Mouse (Mus musculus): ENCODE data around the gene Mxd3. TPM values are rescaled to one million over a fixed set of nuclear protein-coding genes. Genes with fewer than 3 reads are reported as not detected.

Mxd3 gene
- total and polyA plus RNA-seq, 3 experiments, result 3.9 to 9.3 TPM; not detected in 1

DNA sequence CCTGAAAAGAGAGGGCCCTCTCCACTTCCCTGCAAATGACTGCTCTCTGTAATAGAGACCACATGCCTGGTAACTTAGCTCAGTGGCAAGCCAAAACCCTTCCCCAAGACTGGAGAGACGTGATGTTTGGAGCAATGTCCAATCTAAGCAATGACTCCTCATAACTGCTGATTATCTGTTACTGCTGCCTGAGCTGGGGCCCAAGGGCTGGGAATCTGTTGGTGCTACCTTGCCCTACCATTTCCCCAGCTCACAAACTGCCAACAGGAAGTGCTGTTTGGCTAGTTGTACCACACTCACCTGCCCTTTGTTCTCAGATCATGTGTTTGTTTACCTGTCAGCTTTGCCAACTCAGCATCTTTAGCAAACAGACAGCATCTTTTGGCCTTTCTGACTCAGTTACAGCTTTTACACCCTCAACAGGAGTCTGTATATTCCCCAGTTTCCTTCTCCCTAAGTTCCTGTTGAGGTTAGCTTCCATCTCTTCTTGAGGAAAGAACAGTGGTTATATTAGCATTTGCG lies 14.7 kb downstream of the Mxd3 start:
- DNase-seq (ENCODE audit: low read depth, low spot score), result no peak
- no peaks in the 10 kb centered on the region for H3K79me2 ChIP-seq (ENCODE audit: control insufficient read depth, insufficient read depth, low read length, poor library complexity)
- no peak overlapping the region for H3K4me3 ChIP-seq (ENCODE audit: control insufficient read depth in 1 of 2, insufficient read depth in 1 of 2, low read depth in 2 of 2, low read length in 2 of 2)
- H3K27me3 ChIP-seq (ENCODE audit: control insufficient read depth in 1 of 2, insufficient read depth in 2 of 2, low read length in 2 of 2), result no peaks in the 10 kb centered on the region
- no peaks in the 10 kb centered on the region for H3K36me3 ChIP-seq (ENCODE audit: control insufficient read depth in 1 of 2, insufficient read depth in 2 of 2, low read length in 2 of 2)
- no peaks in the 10 kb centered on the region for H3K4me1 ChIP-seq (ENCODE audit: control insufficient read depth in 1 of 2, insufficient read depth in 2 of 2, low read length in 2 of 2)
- H3K9ac ChIP-seq (ENCODE audit: control insufficient read depth, low read depth, low read length, poor library complexity, severe bottlenecking), result no peak overlapping the region
- H3K9me3 ChIP-seq (replicated peaks; ENCODE audit: insufficient read depth, low read length), result no peaks in the 10 kb centered on the region
- TF ChIP-seq ETS1 (IDR thresholded peaks at IDR 0.05; ENCODE audit: low read depth, low read length) (no peak), USF2 (IDR thresholded peaks at IDR 0.05; ENCODE audit: borderline replicate concordance in 1 of 2, insufficient read depth in 1 of 2, low read depth in 1 of 2, low read length in 2 of 2) (no peak), E2F4 (IDR thresholded peaks at IDR 0.05; ENCODE audit: borderline replicate concordance, low read depth, low read length) (no peak), MAFK (IDR thresholded peaks at IDR 0.05; ENCODE audit: borderline replicate concordance, low read depth, low read length) (peak; percentile 27; the same call in 1 of the 2 replicates)
- H3K27ac ChIP-seq (ENCODE audit: control insufficient read depth, low read depth, low read length), result no peak overlapping the region

DNA sequence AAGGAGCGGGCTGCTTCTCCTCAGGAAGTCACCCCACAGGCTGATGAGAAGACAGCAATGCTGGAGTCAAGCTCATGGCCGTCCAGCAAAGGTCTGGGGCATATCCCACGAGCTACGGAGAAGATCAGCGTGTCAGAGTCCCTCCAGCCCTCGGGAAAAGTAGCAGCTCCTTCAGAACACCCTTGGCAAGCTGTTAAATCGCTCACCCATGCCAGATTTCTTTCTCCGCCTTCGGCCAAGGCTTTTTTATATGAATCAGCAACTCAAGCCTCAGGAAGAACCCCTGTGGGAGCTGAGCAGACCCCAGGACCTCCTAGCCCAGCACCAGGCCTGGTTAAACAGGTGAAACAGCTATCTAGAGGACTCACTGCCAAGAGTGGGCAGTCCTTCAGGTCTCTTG lies 16.6 kb downstream of the Mxd3 start:
- Histone ChIP-seq H3K9me3 (replicated peaks; ENCODE audit: insufficient read depth, low read length) (no peaks in the 10 kb centered on the region), H3K79me2 (ENCODE audit: control insufficient read depth, insufficient read depth, low read length, poor library complexity) (no peaks in the 10 kb centered on the region), H3K9ac (ENCODE audit: control insufficient read depth, low read depth, low read length, poor library complexity, severe bottlenecking) (no peak overlapping the region), H3K27me3 (ENCODE audit: control insufficient read depth in 1 of 2, insufficient read depth in 2 of 2, low read length in 2 of 2) (no peaks in the 10 kb centered on the region), H3K27ac (ENCODE audit: control insufficient read depth, low read depth, low read length) (no peak overlapping the region), H3K4me1 (ENCODE audit: control insufficient read depth in 1 of 2, insufficient read depth in 2 of 2, low read length in 2 of 2) (no peaks in the 10 kb centered on the region), H3K4me3 (ENCODE audit: control insufficient read depth in 1 of 2, insufficient read depth in 1 of 2, low read depth in 2 of 2, low read length in 2 of 2) (no peak overlapping the region), H3K36me3 (ENCODE audit: control insufficient read depth in 1 of 2, insufficient read depth in 2 of 2, low read length in 2 of 2) (no peaks in the 10 kb centered on the region)
- DNase-seq (ENCODE audit: low read depth, low spot score), result no peak
- TF ChIP-seq TAL1 (IDR thresholded peaks at IDR 0.05; ENCODE audit: low read length) (no peak), MXI1 (IDR thresholded peaks at IDR 0.05; ENCODE audit: low read depth, low read length) (no peak), MEF2A (IDR thresholded peaks at IDR 0.05; ENCODE audit: extremely low read depth, insufficient replicate concordance, low read depth, low read length, poor library complexity, severe bottlenecking) (no peak), EP300 (IDR thresholded peaks at IDR 0.05; ENCODE audit: low read depth in 1 of 2, low read length in 2 of 2) (no peak), HCFC1 (IDR thresholded peaks at IDR 0.05; ENCODE audit: low read depth, low read length) (no peak), MAFK (IDR thresholded peaks at IDR 0.05; ENCODE audit: borderline replicate concordance, low read depth, low read length) (no peak), POLR2AphosphoS2 (IDR thresholded peaks at IDR 0.05; ENCODE audit: low read length) (no peak), MYB (IDR thresholded peaks at IDR 0.05; ENCODE audit: low read depth, low read length) (no peak)

DNA sequence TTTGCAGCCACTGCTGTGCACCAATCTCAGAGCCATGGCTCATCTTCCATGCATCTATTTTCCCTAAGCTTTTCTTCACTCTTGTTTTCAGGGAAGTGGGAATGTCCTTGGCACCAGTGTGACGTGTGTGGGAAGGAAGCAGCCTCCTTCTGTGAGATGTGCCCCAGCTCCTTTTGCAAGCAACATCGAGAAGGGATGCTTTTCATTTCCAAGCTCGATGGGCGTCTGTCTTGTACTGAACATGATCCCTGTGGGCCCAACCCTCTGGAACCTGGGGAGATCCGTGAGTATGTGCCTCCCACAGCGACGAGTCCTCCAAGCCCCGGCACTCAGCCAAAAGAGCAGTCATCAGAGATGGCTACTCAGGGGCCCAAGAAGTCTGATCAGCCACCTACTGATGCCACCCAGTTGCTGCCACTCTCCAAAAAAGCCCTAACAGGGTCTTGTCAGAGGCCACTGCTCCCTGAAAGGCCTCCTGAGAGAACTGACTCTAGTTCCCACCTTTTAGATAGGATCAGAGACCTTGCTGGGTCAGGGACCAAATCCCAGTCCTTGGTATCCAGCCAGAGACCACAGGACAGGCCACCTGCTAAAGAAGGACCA lies 17.5 kb downstream of the Mxd3 start:
- no peaks in the 10 kb centered on the region for H3K4me1 ChIP-seq (ENCODE audit: control insufficient read depth in 1 of 2, insufficient read depth in 2 of 2, low read length in 2 of 2)
- DNase-seq (ENCODE audit: low read depth, low spot score), result no peak
- TF ChIP-seq KAT2A (conservative IDR thresholded peaks at IDR 0.05; ENCODE audit: low read depth, low read length), result no peak
- TF ChIP-seq CTCF (IDR thresholded peaks at IDR 0.05 in 2 of 3, conservative IDR thresholded peaks at IDR 0.05 in 1 of 3; ENCODE audit: control insufficient read depth in 1 of 3, insufficient read depth in 1 of 3, low read depth in 2 of 3, low read length in 3 of 3, poor library complexity in 1 of 3, severe bottlenecking in 1 of 3), result no peak
- H3K9ac ChIP-seq (ENCODE audit: control insufficient read depth, low read depth, low read length, poor library complexity, severe bottlenecking), result no peak overlapping the region
- H3K27ac ChIP-seq (ENCODE audit: control insufficient read depth, low read depth, low read length), result no peak overlapping the region
- H3K79me2 ChIP-seq (ENCODE audit: control insufficient read depth, insufficient read depth, low read length, poor library complexity), result no peaks in the 10 kb centered on the region
- H3K36me3 ChIP-seq (ENCODE audit: control insufficient read depth in 1 of 2, insufficient read depth in 2 of 2, low read length in 2 of 2), result no peaks in the 10 kb centered on the region; a peak in 1 of 4 replicates
- no peak overlapping the region for H3K4me3 ChIP-seq (ENCODE audit: control insufficient read depth in 1 of 2, insufficient read depth in 1 of 2, low read depth in 2 of 2, low read length in 2 of 2)
- H3K27me3 ChIP-seq (ENCODE audit: control insufficient read depth in 1 of 2, insufficient read depth in 2 of 2, low read length in 2 of 2), result no peaks in the 10 kb centered on the region
- H3K9me3 ChIP-seq (replicated peaks; ENCODE audit: insufficient read depth, low read length), result no peaks in the 10 kb centered on the region

All from MEL (cell line).